Mouse (Mus musculus) lung, embryonic 16.5 days (tissue): ENCODE results near the gene Dram2. TPM values are rescaled to one million over a fixed set of nuclear protein-coding genes. Genes with fewer than 3 reads are reported as not detected.

ENCODE experiments used
- ATAC-seq: fragments of 200-750 bp; cut with Nextera tagmentation; 2 replicates; pipeline ENCODE4 v1.8.0; 2017; ENCODE audit warnings: low read depth, mild to moderate bottlenecking, moderate library complexity
- H3K27ac ChIP-seq: fragments of 300-500 bp; sonication (generic); 2 replicates; pipeline ENCODE4 v1.5.1; 2014; ENCODE audit warnings: mild to moderate bottlenecking, control low read depth, low read length
- H3K27me3 ChIP-seq: fragments of 300-500 bp; sonication (generic); 2 replicates; pipeline ENCODE4 v1.6.1; 2014; ENCODE audit warnings: low read depth, low read length, mixed read lengths; ENCODE audit not compliant: control insufficient read depth, insufficient read depth
- H3K36me3 ChIP-seq: fragments of 300-500 bp; sonication (generic); 2 replicates; pipeline ENCODE4 v1.6.1; 2014; ENCODE audit warnings: low read length; ENCODE audit not compliant: control insufficient read depth, insufficient read depth
- H3K4me1 ChIP-seq: fragments of 300-500 bp; sonication (generic); replicated peaks from 2 replicates; pipeline ENCODE4 v1.6.1; 2014; ENCODE audit warnings: low read length, mixed read lengths; ENCODE audit not compliant: control insufficient read depth, insufficient read depth
- H3K4me2 ChIP-seq: fragments of 300-500 bp; sonication (generic); 2 replicates; pipeline ENCODE4 v1.6.1; 2014; ENCODE audit warnings: low read depth, low read length, control low read depth
- H3K4me3 ChIP-seq: fragments of 300-500 bp; sonication (generic); 2 replicates; pipeline ENCODE4 v1.5.1; 2014; ENCODE audit warnings: mild to moderate bottlenecking, low read length, control low read depth
- H3K9ac ChIP-seq: fragments of 300-500 bp; sonication (generic); 2 replicates; pipeline ENCODE4 v1.6.1; 2014; ENCODE audit warnings: low read length, control low read depth
- H3K9me3 ChIP-seq: fragments of 300-500 bp; sonication (generic); 2 replicates; pipeline ENCODE4 v1.6.1; 2016; ENCODE audit warnings: low read length; ENCODE audit not compliant: control insufficient read depth
- WGBS: fragments of 180-500 bp; shearing (Covaris S2); extraction: QIAGEN DNeasy Blood & Tissue Kit; methylation state at CpG from one replicate; pipeline ENCODE4 v1.1.7; 2014; 5-methylcytosine and 5-hydroxymethylcytosine counted together
- polyA plus RNA-seq: library from polyadenylated mRNA; unstranded; fragments of >200 nt; fragmentation: Nextera tagmentation; extraction: Ambion mirVana; gene quantifications from 2 replicates; pipeline ENCODE4 v1.2.1, GENCODE M21; 2015

Gene Dram2
- polyA plus RNA-seq, 1 experiment from 2014 or later, result 91.8 TPM

GRCm38 (mm10) chr3:106544721-106545316 lies 2.8 kb upstream of the Dram2 start:
- no peak for ATAC-seq

GRCm38 (mm10) chr3:106547924-106548539 lies 434 bp downstream of the Dram2 start:
- under 1% methylated on average over 27 of the region's 27 CpGs for WGBS
- H3K9ac ChIP-seq, result peak overlapping the region; percentile 93
- H3K4me3 ChIP-seq, result peak overlapping the region; percentile 87
- no peaks in the 10 kb centered on the region for H3K9me3 ChIP-seq
- peak; percentile 56 for ATAC-seq
- H3K27me3 ChIP-seq, result no peaks in the 10 kb centered on the region
- H3K4me2 ChIP-seq, result peak overlapping the region; percentile 53
- H3K4me1 ChIP-seq, result peaks cover 18% of the 10 kb centered on the region
- H3K36me3 ChIP-seq, result no peaks in the 10 kb centered on the region
- peak overlapping the region; percentile 99 for H3K27ac ChIP-seq

More at GRCm38 (mm10) chr3:106544721-106545316, 2.8 kb upstream of the Dram2 start:
- H3K36me3 ChIP-seq, result no peaks in the 10 kb centered on the region
- H3K4me3 ChIP-seq, result no peak overlapping the region
- no peak overlapping the region for H3K27ac ChIP-seq
- peaks cover 17% of the 10 kb centered on the region for H3K4me1 ChIP-seq
- H3K27me3 ChIP-seq, result no peaks in the 10 kb centered on the region
- WGBS, result 71% methylated on average over 8 of the region's 8 CpGs
- H3K4me2 ChIP-seq, result no peak overlapping the region
- H3K9me3 ChIP-seq, result no peaks in the 10 kb centered on the region
- H3K9ac ChIP-seq, result no peak overlapping the region

- Histone ChIP-seq H3K36me3 (peaks cover 3% of the 10 kb centered on the region; the same call in 1 of the 2 replicates), H3K4me2 (peak overlapping the region; percentile 49), H3K27ac (peak overlapping the region; percentile 41; the same call in 1 of the 2 replicates), H3K9me3 (no peaks in the 10 kb centered on the region), H3K4me3 (peak overlapping the region; percentile 33), H3K9ac (no peak overlapping the region), H3K27me3 (no peaks in the 10 kb centered on the region), H3K4me1 (peaks cover 18% of the 10 kb centered on the region)
- WGBS, result 12% methylated on average over 3 of the region's 3 CpGs
- no peak for ATAC-seq
Observed at GRCm38 (mm10) chr3:106548971-106549370, 1.4 kb downstream of the Dram2 start.

GRCm38 (mm10) chr3:106553411-106553810 lies 5.8 kb downstream of the Dram2 start:
- Histone ChIP-seq H3K4me2 (no peak overlapping the region), H3K36me3 (peaks cover 14% of the 10 kb centered on the region), H3K27me3 (no peaks in the 10 kb centered on the region), H3K4me3 (no peak overlapping the region), H3K27ac (no peak overlapping the region), H3K9me3 (no peaks in the 10 kb centered on the region), H3K9ac (no peak overlapping the region), H3K4me1 (peaks cover 5% of the 10 kb centered on the region)
- 84% methylated on average over 5 of the region's 5 CpGs for WGBS
- ATAC-seq, result no peak

- no peak for ATAC-seq
- Histone ChIP-seq H3K9me3 (no peaks in the 10 kb centered on the region), H3K27me3 (no peaks in the 10 kb centered on the region), H3K9ac (no peak overlapping the region), H3K4me2 (no peak overlapping the region), H3K4me1 (no peaks in the 10 kb centered on the region; the same call in 1 of the 2 replicates), H3K4me3 (no peak overlapping the region), H3K36me3 (peaks cover 17% of the 10 kb centered on the region), H3K27ac (no peak overlapping the region)
- 74% methylated on average over 3 of the region's 3 CpGs for whole genome bisulfite sequencing
Observed at GRCm38 (mm10) chr3:106555743-106556250, 8.2 kb downstream of the Dram2 start.

GRCm38 (mm10) chr3:106558271-106558670 lies 10.7 kb downstream of the Dram2 start:
- no peak overlapping the region for H3K4me3 ChIP-seq
- no peak overlapping the region for H3K4me2 ChIP-seq
- no peaks in the 10 kb centered on the region for H3K4me1 ChIP-seq
- no peak overlapping the region for H3K9ac ChIP-seq
- no peak for ATAC-seq
- no peak overlapping the region for H3K27ac ChIP-seq
- H3K9me3 ChIP-seq, result no peaks in the 10 kb centered on the region
- no peaks in the 10 kb centered on the region for H3K27me3 ChIP-seq
- peaks cover 16% of the 10 kb centered on the region for H3K36me3 ChIP-seq

- Histone ChIP-seq H3K27ac (no peak overlapping the region), H3K27me3 (no peaks in the 10 kb centered on the region), H3K4me3 (no peak overlapping the region), H3K36me3 (peaks cover 15% of the 10 kb centered on the region), H3K4me2 (no peak overlapping the region), H3K9me3 (no peaks in the 10 kb centered on the region), H3K4me1 (no peaks in the 10 kb centered on the region), H3K9ac (no peak overlapping the region)
- WGBS, result 84% methylated on average over 3 of the region's 3 CpGs
- ATAC-seq, result no peak
Observed at GRCm38 (mm10) chr3:106565876-106566275, 18.3 kb downstream of the Dram2 start.

- Histone ChIP-seq H3K9me3 (no peaks in the 10 kb centered on the region), H3K36me3 (peaks cover 6% of the 10 kb centered on the region), H3K4me1 (no peaks in the 10 kb centered on the region), H3K9ac (no peak overlapping the region), H3K27ac (no peak overlapping the region), H3K4me2 (no peak overlapping the region), H3K4me3 (no peak overlapping the region), H3K27me3 (no peaks in the 10 kb centered on the region)
- 76% methylated on average over 3 of the region's 3 CpGs for WGBS
- ATAC-seq, result no peak
Observed at GRCm38 (mm10) chr3:106573191-106573590, 25.6 kb downstream of the Dram2 start.

GRCm38 (mm10) chr3:106579296-106579695 lies 31.7 kb downstream of the Dram2 start:
- Histone ChIP-seq H3K27ac (no peak overlapping the region), H3K4me1 (no peaks in the 10 kb centered on the region), H3K4me2 (no peak overlapping the region), H3K9me3 (no peaks in the 10 kb centered on the region), H3K36me3 (no peaks in the 10 kb centered on the region), H3K4me3 (no peak overlapping the region), H3K9ac (no peak overlapping the region), H3K27me3 (no peaks in the 10 kb centered on the region)
- ATAC-seq, result no peak
- 98% methylated on average over 2 of the region's 2 CpGs for WGBS
